Mouse (Mus musculus) liver, embryonic 13.5 days (tissue): ENCODE measurements around the gene Olfr745. TPM values are rescaled to one million over a fixed set of nuclear protein-coding genes. Genes with fewer than 3 reads are reported as not detected.

Experiments
- ATAC-seq: fragments of 200-750 bp; cut with Nextera tagmentation; 2 replicates; pipeline ENCODE4 v1.8.0; 2017; ENCODE audit warnings: low read depth, mild to moderate bottlenecking, moderate number of reproducible peaks, moderate library complexity
- DNase-seq: peaks from one replicate; pipeline ENCODE4 v3.0.0; 2022
- H3K27ac ChIP-seq: fragments of 300-500 bp; sonication (generic); 2 replicates; pipeline ENCODE4 v1.5.1; 2015; ENCODE audit warnings: moderate library complexity, mild to moderate bottlenecking, inconsistent platforms
- H3K27me3 ChIP-seq: fragments of 300-500 bp; sonication (generic); 2 replicates; pipeline ENCODE4 v1.6.1; 2015; ENCODE audit warnings: mild to moderate bottlenecking, inconsistent platforms
- H3K36me3 ChIP-seq: fragments of 300-500 bp; sonication (generic); 2 replicates; pipeline ENCODE4 v1.6.1; 2015; ENCODE audit warnings: mild to moderate bottlenecking, inconsistent platforms
- H3K4me1 ChIP-seq: fragments of 300-500 bp; sonication (generic); replicated peaks from 2 replicates; pipeline ENCODE4 v1.6.1; 2015; ENCODE audit warnings: inconsistent platforms
- H3K4me2 ChIP-seq: fragments of 300-500 bp; sonication (generic); 2 replicates; pipeline ENCODE4 v1.6.1; 2015; ENCODE audit warnings: inconsistent platforms, mild to moderate bottlenecking, moderate library complexity
- H3K4me3 ChIP-seq: fragments of 300-500 bp; sonication (generic); replicated peaks from 2 replicates; pipeline ENCODE4 v1.5.1; 2015; ENCODE audit warnings: mild to moderate bottlenecking, inconsistent platforms
- H3K9ac ChIP-seq: fragments of 300-500 bp; sonication (generic); 2 replicates; pipeline ENCODE4 v1.6.1; 2015; ENCODE audit warnings: mild to moderate bottlenecking, inconsistent platforms
- H3K9me3 ChIP-seq: fragments of 300-500 bp; sonication (generic); replicated peaks from 2 replicates; pipeline ENCODE4 v1.6.1; 2016; ENCODE audit warnings: inconsistent platforms
- whole genome bisulfite sequencing: fragments of 180-500 bp; shearing (Covaris S2); methylation state at CpG from one replicate; pipeline ENCODE4 v1.1.7; 2015; ENCODE audit not compliant: insufficient replicate concordance; 5-methylcytosine and 5-hydroxymethylcytosine counted together
- polyA plus RNA-seq: library from polyadenylated mRNA; unstranded; fragments of >200 nt; fragmentation: Nextera tagmentation; extraction: Ambion mirVana; gene quantifications from 2 replicates; pipeline ENCODE4 v1.2.1, GENCODE M21; 2015

Gene Olfr745
- not detected in 2 replicates for polyA plus RNA-seq

- DNase-seq, result no peak
- H3K4me3 ChIP-seq, result no peak within 1 kb of the TSS
- H3K36me3 ChIP-seq, result no peaks in the 10 kb centered on the region
- ATAC-seq, result no peak
- H3K4me2 ChIP-seq, result no peak within 1 kb of the TSS
- H3K27me3 ChIP-seq, result no peaks in the 10 kb centered on the region
- 57% methylated on average over 2 of the region's 2 CpGs for WGBS
- no peaks in the 10 kb centered on the region for H3K4me1 ChIP-seq
- H3K9me3 ChIP-seq, result no peaks in the 10 kb centered on the region
- H3K27ac ChIP-seq, result no peak within 1 kb of the TSS
- no peak within 1 kb of the TSS for H3K9ac ChIP-seq
Measured at GRCm38 (mm10) chr14:50639088-50639487, at the start of gene Olfr745. Gene Olfr745 (plus strand): TSS chr14:50639388.

- WGBS, result 66% methylated on average over 2 of the region's 2 CpGs
- ATAC-seq, result no peak
- DNase-seq, result no peak
Measured at GRCm38 (mm10) chr14:50614579-50614978, 24.6 kb upstream of the Olfr745 start, which contains the start of gene Olfr744. Gene Olfr744 (plus strand): TSS chr14:50614879.

GRCm38 (mm10) chr14:50646783-50647182 lies 7.6 kb downstream of the Olfr745 start, which contains the start of gene Olfr746:
Gene Olfr746 (plus strand): TSS chr14:50647083.
- ATAC-seq, result no peak
- no peak within 1 kb of the TSS for H3K4me3 ChIP-seq

More at GRCm38 (mm10) chr14:50614579-50614978, 24.6 kb upstream of the Olfr745 start, which contains the start of gene Olfr744:
- Histone ChIP-seq H3K27ac (no peak within 1 kb of the TSS), H3K4me2 (no peak within 1 kb of the TSS), H3K27me3 (no peaks in the 10 kb centered on the region), H3K4me3 (no peak within 1 kb of the TSS), H3K36me3 (no peaks in the 10 kb centered on the region), H3K9ac (no peak within 1 kb of the TSS), H3K4me1 (no peaks in the 10 kb centered on the region), H3K9me3 (no peaks in the 10 kb centered on the region)

GRCm38 (mm10) chr14:50693106-50693505 lies 53.9 kb downstream of the Olfr745 start, which contains the start of gene Olfr747:
Gene Olfr747 (minus strand): TSS chr14:50693206.
- H3K9ac ChIP-seq, result no peak within 1 kb of the TSS
- no peak within 1 kb of the TSS for H3K27ac ChIP-seq
- H3K36me3 ChIP-seq, result no peaks in the 10 kb centered on the region
- no peak within 1 kb of the TSS for H3K4me3 ChIP-seq
- H3K27me3 ChIP-seq, result no peaks in the 10 kb centered on the region
- H3K4me2 ChIP-seq, result no peak within 1 kb of the TSS
- WGBS, result 71% methylated on average over 3 of the region's 3 CpGs
- no peaks in the 10 kb centered on the region for H3K4me1 ChIP-seq
- H3K9me3 ChIP-seq, result no peaks in the 10 kb centered on the region
- DNase-seq, result no peak
- ATAC-seq, result no peak

More at GRCm38 (mm10) chr14:50646783-50647182, 7.6 kb downstream of the Olfr745 start, which contains the start of gene Olfr746:
- Histone ChIP-seq H3K36me3 (no peaks in the 10 kb centered on the region), H3K4me1 (no peaks in the 10 kb centered on the region), H3K9ac (no peak within 1 kb of the TSS), H3K4me2 (no peak within 1 kb of the TSS), H3K27ac (no peak within 1 kb of the TSS), H3K9me3 (no peaks in the 10 kb centered on the region), H3K27me3 (no peaks in the 10 kb centered on the region)
- no peak for DNase-seq

Other genes with a start within 250 kb of the Olfr745 start
- not detected in 2 replicates for gene Olfr738, start 231.8 kb upstream of the Olfr745 start, polyA plus RNA-seq
- gene Olfr739, start 220.8 kb upstream of the Olfr745 start, polyA plus RNA-seq, result not detected in 2 replicates
- gene Olfr740, start 193.8 kb upstream of the Olfr745 start, polyA plus RNA-seq, result not detected in 2 replicates
- not detected in 2 replicates for gene Olfr741, start 166.7 kb upstream of the Olfr745 start, polyA plus RNA-seq
- gene Olfr742, start 135.8 kb upstream of the Olfr745 start, polyA plus RNA-seq, result not detected in 2 replicates
- gene Olfr743, start 117.5 kb upstream of the Olfr745 start, polyA plus RNA-seq, result not detected in 2 replicates
- gene Olfr744, start 24.5 kb upstream of the Olfr745 start, polyA plus RNA-seq, result not detected in 2 replicates
- not detected in 2 replicates for gene Olfr746, start 7.7 kb downstream of the Olfr745 start, polyA plus RNA-seq
- gene Olfr747, start 53.8 kb downstream of the Olfr745 start, polyA plus RNA-seq, result not detected in 2 replicates
- gene Olfr748, start 68.0 kb downstream of the Olfr745 start, polyA plus RNA-seq, result not detected in 2 replicates
- not detected in 2 replicates for gene Olfr749, start 105.7 kb downstream of the Olfr745 start, polyA plus RNA-seq
- gene Ttc5, start 146.1 kb downstream of the Olfr745 start, polyA plus RNA-seq, result 21.5 and 22.3 TPM in 2 replicates
- not detected in 2 replicates for gene Ccnb1ip1, start 168.3 kb downstream of the Olfr745 start, polyA plus RNA-seq
- 39.5 and 43.8 TPM in 2 replicates for gene Parp2, start 168.5 kb downstream of the Olfr745 start, polyA plus RNA-seq
- 2.2 and 2.5 TPM in 2 replicates for gene Tep1, start 231.2 kb downstream of the Olfr745 start, polyA plus RNA-seq